In the genomic region with DNA sequence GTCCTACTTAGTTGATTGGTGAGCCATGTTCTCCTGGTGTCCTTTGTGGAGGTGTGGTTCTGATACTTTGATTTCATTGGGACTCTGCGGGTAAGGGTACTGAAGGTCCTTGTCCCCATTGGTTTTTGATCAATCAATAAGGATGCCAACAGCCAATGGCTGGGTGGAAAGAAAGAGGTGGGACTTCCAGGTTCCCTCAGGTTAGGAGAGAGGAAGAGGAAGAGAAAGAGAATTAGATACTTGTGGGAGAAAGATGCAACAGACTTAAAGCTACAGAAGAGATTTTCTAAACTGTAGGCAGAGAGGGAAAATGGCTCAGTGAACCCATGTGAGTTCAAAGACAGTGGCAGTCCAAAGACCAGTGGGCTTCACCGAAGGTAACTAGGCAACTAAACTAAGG, we compare ENCODE assay signal across 16 mouse cellular contexts.
"Had no signal": no experiment of that assay in that cellular context is flagged by ENCODE, and none has a peak within 500 bp of the region (broad histone marks: within the 10 kb centered on the region; RNA-seq: fewer than 3 reads in every experiment).

No protein-coding gene starts in this region.

- H3K4me1 ChIP-seq: neural tube, embryonic 13.5 days; neural tube, embryonic 15.5 days; stomach, embryonic 15.5 days had no signal

- H3K9ac ChIP-seq: neural tube, embryonic 13.5 days; neural tube, embryonic 15.5 days; stomach, embryonic 15.5 days had no signal

- H3K4me2 ChIP-seq: neural tube, embryonic 13.5 days; neural tube, embryonic 15.5 days; stomach, embryonic 15.5 days had no signal

- H3K36me3 ChIP-seq: neural tube, embryonic 13.5 days; neural tube, embryonic 15.5 days; stomach, embryonic 15.5 days had no signal

- H3K9me3 ChIP-seq: neural tube, embryonic 13.5 days; neural tube, embryonic 15.5 days; stomach, embryonic 15.5 days had no signal

- H3K4me3 ChIP-seq: neural tube, embryonic 13.5 days; neural tube, embryonic 15.5 days; stomach, embryonic 15.5 days had no signal

- H3K27me3 ChIP-seq: neural tube, embryonic 13.5 days; neural tube, embryonic 15.5 days; stomach, embryonic 15.5 days had no signal

- H3K27ac ChIP-seq: neural tube, embryonic 13.5 days; neural tube, embryonic 15.5 days; stomach, embryonic 15.5 days; stomach, postnatal 0 days had no signal

- DNase-seq: retina, postnatal 1 day; right cerebral cortex, adult 18-20 months; right cerebral cortex, postnatal 14 days; right cerebral cortex, postnatal 25 days; right cerebral cortex, postnatal 4 days; spleen, adult 18-20 months; thymus, adult 18-20 months; thymus, adult 2 months; thymus, postnatal 14 days; thymus, postnatal 25 days; thymus, postnatal 36 days; thymus, postnatal 4 days had no signal
